Mouse (Mus musculus): ENCODE measurements around the gene Pgs1. TPM values are rescaled to one million over a fixed set of nuclear protein-coding genes. Genes with fewer than 3 reads are reported as not detected.
A peak's percentile ranks its signal among the peaks of the same experiment; 100 is the strongest.

The Pgs1 gene
- polyA plus RNA-seq (2012; rRNA removed), result 24.6 and 31.2 TPM in 2 replicates

DNA sequence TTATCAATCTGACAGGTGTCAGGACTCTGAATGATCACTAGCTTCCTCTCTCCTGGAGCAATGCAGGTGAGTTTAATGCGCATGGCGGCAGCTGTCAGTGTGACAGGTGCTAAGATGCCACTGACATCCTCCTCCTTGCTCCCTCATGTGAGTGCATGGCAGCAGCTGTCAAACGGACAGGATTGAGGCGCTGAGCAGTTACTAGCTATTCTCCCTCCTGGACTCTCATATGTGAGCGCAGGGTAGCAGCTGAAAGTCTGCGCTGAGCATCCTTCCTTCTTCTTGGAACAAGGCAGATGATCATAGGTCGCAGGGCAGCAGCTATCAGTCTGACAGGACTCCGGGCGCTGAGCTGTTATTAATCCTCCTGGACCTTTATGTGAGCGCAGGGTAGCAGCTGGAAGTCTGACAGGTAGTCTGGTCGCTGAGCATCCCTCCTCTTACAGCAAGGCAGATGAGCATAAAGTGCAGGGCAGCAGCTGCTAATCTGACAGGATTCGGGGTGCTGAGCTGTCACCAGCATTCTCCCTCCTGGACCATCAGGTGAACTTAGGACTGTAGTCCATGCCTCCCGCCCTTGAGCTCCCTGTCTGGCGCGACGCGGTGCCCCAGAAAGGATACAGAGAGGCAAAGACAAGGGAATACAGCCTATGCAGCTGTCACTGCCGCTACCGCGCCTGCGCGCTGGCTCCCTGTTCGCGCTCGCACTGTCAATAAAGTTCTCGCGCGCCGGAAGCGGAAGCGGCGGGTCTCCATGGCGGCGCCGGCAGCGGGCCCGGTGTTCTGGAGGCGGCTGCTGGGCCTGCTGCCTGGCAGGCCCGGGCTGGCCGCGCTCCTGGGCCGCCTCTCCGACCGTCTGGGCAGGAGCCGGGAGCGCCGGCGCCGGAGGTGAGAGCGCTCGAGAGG lies at the start of gene Pgs1:
Gene Pgs1, plus strand, starts transcription at position 167 of the 906 bp plus-strand sequence.
- DNase-seq (ENCODE audit: low spot score), result peak; percentile 84

DNA sequence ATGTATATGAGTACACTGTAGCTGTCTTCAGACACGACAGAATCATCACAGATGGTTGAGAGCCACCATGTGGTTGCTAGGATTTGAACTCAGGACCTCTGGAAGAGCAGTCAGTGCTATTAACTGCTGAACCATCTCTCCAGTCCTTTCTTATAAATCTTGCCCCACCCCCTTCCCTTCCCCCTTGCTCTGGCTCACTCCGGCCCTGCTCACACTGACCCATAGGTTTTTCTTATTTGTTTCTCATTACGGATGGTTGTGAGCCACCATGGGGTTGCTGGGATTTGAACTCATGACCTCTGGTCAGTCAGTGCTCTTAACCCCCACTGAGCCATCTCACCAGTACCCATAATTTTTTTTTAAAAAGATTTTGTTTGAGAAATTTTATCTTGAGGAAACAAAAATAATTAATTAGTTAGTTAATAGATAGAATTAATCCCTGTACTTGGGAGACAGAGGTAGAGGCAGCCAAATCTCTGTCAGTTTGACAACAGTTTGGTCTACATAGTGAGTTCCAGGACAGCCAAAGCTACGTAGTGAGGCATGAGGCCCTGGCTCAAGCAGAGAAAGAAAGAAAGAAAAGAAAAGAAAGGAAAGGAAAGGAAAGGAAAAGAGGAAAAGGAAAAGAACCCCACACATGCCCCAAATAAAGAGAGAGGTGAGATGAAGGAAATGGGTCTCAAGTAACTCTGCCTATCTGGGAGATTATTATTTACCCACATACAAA lies 46.9 kb upstream of the Pgs1 start:
- DNase-seq (ENCODE audit: low spot score), result no peak

DNA sequence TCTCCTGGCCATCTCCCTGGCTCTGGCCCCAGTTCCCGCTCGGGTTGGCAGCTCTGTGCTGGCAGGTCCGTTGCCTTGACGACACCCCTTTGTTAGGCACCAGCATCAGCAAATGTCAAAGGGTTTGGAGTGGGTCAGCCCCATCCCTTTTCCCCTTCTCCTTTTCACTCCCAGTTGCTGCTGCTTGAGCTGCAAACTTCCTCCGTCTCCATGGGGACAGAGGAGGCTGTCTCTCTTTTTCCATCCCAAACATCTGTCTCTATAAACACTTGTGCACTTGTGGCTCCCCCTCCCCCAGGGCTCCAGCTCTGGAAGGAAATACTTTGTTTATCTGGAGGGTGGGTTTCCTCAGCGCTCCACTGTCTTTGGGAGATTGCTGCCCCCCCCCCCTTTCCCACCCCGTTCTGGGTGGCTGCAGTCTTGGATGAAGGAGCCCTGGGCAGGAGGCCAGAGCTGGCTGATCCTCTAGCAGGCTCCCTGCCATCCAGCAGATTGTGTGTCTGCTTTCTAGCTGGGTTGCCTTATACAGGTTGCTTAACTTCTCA lies 46.3 kb upstream of the Pgs1 start:
- no peak for DNase-seq (ENCODE audit: low spot score)

DNA sequence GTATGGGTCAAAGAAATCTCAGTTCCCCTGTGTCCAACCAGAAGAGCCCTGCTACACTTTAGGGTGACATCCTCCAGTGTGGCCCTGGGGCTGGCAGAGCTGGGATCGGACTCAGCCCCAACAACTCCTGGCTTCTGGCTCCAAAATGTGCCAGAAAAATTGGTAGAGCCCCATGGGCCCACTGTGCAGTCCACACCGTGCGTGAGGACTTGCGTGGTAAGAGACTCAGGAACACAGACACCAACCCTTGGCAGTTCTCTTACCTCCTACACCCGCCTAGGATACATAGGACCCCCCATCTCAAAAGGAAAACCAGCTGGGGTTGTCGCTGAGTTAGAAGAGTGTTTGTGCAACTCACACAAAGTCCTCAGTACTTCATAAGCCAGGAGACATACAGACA lies 45.2 kb upstream of the Pgs1 start:
- DNase-seq (ENCODE audit: low spot score), result no peak

DNA sequence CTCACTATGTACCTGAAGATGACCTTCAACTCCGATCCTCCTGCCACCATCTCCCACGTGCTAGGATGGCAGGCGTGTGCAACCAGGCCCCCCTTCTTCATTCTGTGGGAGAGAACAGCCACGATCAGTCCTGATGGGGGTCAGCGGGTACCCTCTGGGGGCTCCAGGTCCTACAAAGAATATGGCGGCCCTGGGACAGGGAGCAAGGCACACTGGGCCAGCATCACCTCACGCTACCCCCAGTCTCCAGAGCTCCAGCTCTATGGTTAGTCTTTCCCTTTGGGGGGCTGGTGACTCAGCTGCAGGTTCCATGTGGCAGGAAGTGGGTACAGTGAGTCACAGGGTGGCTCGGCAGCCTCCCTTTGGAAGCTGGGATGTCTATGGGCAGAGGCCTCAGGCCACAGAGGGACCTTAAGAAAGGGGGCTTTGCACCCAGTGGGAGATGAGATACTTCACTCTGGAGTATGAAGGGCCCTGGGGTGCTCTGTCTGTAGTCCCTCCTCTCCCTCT lies 44.7 kb upstream of the Pgs1 start:
- DNase-seq (ENCODE audit: low spot score), result no peak

DNA sequence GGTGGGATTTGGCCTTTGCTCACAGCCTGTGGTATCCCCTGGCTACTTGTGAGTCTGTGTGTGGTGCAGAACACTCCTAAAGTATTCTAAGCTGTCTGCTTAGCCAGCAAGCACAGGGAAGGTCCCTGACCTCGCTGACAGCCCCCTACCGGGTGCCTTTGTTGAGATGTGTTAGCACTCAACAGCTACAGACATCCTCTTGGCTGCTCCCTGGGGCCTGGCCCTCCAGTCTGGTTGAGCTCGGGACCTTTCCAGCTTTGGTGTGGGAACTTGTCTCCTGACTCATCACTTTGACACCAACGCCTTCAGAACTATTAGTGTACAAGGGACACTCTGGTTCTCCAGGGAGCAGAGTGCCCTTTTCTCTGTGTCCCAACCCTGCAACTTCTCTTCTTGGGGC lies 44.2 kb upstream of the Pgs1 start:
- DNase-seq (ENCODE audit: low spot score), result no peak

DNA sequence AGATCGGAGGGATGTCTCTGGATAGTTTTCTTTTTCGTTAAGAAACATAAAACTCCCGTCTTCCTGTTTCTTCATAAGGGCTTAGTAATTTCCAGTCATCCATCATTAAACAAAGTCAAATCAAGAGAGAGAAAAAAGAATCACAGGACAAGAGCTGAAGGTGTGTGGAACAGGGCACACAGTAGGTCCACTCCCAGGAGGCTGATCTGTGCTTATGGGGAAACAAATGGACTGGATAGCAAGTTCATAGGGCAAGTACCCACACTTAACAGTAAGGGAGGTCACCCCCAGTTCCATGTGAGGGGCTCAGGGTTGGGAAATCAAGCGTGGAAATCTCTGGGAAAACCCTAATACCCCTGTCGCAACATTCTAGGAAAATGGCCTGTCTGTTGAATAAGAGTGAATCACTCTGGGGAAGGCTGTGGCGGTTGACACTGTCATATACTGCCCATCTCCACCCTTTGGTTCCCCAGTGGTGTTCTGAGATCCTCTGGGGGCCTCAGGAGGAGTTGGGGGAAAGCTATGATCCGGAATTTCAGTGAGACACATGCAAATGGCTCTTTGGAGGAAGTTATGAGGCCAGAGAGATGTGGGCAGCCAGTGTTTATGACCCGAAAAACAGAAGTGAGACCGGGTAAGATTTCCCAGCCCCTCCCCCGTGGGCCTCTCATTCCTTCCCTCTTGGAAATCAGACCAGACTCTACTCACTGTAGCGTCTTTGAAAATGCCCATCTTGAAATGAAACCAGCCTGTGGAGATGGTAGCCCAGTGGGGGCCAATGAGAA lies 39.7 kb upstream of the Pgs1 start:
- DNase-seq (ENCODE audit: low spot score), result no peak

DNA sequence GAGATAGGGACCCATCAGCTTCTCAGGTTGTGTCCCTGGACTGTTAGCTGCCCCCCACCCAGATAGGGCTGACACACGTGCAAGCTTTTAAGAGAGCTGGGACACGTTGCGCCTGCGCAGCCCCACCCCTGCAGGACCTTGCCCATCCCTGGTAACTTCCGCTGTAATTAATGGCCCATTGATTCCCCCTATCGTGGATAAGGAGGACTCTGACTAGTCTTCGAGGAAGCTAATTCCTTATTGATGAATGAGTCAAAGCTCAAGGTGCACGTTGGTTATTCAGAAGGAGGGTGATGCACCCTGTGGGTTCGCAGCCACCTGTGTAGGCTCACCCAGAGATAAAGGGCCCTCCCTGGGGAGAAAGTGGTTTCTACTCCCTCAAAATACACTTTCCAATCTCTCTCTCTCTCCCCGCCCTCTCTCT lies 39.1 kb upstream of the Pgs1 start:
- DNase-seq (ENCODE audit: low spot score), result no peak

DNA sequence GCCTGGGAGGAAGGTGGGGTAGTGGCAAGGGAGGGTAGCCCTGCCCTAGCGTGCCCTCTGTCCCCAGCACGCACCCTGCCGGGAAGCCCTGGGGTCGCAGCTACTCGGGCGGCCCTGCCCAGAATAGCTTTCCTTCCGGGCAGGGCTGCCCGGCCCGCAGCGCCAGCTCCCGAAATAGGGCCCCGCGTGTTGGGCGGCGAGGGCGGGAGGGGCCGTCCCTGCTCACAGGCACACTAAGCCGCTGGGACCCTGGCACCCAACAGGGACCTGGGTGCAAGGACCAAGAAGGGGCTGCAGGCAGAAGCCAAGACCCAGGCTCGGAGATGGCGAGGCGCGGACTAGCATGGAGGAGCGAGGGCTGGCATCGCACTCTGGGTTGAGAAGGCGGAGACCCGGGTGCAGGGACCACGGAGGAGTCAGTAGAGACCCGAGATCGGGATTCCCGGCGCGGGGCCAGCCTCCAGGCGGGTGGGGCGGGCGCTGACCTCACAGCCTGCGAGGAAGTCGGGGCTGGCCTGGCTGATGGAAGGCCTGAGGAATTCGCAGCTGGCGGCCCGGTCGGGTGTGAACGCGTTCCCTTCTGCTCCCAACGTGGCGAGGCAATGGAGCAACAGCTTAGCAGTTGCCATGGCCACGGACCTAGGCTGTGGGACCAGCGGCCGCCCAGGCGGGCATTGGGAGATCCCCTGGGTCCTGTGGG lies 36.5 kb upstream of the Pgs1 start:
- DNase-seq (ENCODE audit: low spot score), result peak; percentile 70

DNA sequence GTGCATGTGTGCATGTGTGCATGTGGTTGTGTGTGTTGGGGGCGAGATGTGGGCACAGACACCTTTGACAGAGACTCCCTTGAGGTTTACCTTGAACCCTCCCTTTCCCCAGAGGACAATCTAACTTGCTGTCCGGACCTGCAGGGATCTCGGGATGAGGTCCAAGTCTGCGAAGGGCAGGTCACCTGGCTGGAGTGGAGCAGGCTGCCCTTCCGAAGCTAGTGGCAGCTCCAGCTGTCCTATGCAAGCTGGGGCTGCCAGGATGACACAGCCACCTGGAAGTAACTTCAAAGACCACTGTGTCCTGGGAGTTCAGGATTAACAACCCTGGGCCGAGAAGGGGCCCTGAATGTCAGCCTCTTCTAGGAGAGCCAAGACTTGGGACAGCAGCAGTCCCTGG lies 34.7 kb upstream of the Pgs1 start:
- no peak for DNase-seq (ENCODE audit: low spot score)

DNA sequence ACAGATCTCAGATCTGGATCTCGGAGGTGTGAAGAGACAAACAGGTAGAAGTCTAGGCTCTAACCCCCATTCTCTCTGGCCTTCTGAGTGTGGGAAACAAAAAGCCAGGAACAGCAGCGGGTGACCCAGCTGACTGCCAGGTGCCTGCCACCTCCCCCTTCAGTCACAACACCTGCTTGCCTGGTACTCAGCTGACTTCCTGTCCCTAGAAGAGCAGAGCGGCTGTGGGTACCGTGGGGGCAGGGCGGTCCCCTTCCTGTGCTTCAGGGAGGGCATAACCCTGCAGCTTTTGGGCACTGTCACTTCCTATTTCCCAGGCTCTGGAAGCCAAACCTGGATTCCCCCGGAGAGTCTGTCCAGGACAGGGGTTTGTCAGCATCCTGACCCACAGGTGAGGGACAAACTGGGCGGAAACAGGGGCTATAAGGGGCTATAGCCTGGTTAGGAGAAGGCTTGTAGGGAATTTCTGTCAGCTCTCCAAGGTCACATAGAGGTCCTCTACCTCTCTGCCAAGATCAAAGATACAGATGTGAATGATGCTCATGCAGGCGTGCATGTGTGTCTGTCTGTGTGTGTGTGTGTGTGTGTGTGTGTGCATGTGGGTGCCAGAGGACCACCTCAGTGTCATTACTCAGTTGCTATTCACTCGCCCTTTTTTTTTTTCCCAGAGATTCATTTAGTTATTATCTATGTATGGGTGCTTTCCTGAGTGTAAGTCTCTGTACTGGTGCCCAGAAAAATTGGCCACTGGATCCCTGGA lies 33.7 kb upstream of the Pgs1 start:
- DNase-seq (ENCODE audit: low spot score), result no peak

DNA sequence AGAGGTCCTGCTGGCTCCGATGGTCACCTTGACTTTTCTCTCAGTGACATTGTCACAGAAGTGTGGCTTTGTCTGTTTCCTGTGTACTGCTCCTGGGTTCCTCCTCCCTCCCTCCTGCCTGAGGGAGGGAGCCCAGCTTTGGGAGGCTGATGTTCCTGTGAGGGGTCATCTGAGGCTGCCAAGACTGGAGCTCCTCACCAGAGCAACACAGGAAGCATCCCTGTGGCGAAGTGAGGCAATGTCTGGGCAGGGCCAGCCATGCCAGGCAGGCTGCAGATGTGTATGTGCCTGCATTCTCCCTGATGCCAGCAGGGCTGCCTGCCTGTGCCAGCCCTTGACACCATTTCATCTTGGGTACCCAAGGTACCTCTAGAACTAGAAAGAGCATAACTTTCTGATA lies 32.0 kb upstream of the Pgs1 start:
- DNase-seq (ENCODE audit: low spot score), result no peak

DNA sequence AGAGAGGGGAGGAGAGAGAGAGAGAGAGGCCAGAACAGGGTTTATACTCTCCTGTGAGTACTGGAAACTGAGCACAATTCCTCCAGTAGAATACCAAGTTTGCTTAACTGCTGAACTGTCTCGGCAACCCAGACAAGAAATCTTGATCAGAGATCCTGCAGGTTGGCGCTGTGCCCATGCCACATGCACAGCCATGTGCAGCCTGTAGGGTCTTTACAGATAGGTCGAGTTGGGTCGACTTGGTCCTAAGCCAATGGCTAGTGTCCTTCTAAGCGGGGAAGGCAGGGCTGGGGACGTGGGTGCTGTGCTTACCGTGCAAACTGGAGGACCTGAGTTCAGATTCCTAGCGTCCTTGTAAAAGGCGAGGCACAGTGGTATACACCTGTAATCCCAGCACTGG lies 31.3 kb upstream of the Pgs1 start:
- no peak for DNase-seq (ENCODE audit: low spot score)

DNA sequence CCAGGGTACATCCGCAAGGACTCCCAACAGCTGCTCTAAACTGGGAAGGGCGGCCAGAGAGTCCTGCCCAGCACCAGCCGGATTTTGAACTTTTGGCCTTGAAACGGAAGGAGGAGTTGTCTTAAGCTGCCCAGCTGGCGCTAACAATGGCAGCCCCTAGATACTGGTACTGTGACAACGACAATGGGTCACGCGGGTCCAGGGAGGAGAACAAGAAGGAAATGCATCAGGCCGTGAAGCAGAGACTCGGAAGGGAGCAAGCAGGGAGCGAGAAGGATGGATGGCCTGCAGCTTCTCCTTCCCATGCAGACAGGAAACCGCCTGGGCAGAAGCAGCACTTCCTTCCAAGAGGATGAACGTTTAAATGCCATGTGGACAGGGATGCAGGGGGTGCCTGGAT lies 30.5 kb upstream of the Pgs1 start:
- DNase-seq (ENCODE audit: low spot score), result no peak

DNA sequence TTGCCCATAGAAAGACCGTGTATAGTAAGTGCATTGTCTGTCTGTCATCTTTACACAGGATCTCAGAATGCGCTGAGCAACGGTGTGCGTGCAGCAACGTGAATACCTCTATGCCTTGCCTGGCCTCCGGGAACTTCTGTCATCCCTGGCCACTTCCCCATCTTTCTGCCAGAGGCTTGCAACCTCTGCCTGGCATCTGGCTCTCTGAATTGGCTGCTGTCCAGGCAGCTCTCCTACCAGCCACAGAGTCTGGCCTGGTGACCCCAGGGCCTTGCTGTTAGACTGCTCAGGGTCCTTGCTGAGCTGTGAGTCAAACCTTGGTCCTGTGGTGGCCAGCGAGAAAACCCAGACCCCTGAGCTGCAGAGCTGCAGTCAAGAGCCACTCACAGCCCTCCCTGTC lies 27.9 kb upstream of the Pgs1 start:
- no peak for DNase-seq (ENCODE audit: low spot score)

DNA sequence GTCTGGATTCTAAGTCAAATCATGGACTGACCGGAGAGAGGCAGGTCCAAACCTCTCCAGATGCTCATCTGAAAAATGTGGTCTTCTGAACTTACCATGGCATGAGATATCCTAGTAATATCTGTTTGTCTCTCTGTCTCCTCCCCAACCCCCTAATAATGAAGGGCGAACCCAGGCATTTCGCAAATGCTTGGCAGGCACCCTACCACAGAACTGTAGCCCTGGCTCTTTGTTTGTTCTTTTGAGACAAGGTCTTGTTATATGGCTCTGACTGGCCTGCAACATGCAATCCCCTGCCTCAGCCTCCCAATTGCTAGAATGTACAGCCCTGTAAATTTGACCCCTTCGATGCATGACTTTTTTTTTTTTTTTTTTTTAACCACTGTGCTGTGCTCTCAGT lies 26.9 kb upstream of the Pgs1 start:
- DNase-seq (ENCODE audit: low spot score), result no peak

DNA sequence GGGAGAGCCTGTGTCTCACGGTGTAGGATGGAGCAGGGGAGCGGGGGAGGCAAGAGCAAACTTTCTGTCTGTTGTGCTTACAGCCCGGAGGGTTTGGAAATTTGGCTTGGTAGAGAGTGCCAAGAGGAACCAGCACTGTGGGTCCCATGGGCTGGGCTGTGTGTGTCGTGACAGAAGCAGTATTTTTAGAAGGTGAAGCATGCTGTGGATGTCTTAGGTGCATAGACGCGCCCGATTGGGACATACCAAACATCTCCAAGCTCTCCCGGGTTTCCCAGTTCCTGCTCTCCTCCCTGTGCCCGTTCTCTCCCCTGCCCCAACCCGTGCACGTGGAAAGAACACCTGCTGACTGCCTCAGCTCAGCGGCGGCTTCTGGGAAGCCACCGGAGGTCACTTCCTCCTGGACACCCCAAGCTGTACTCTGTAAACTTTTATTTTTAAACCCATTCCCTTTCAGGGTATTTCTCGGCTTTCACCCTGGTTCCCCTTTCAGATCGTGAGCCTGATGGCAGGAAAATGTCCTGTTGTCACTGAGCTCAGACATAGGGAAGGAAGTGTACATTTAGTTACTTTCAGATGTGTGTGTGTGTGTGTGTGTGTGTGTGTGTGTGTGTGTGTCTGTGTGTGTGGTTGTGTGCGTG lies 26.2 kb upstream of the Pgs1 start:
- DNase-seq (ENCODE audit: low spot score), result no peak

DNA sequence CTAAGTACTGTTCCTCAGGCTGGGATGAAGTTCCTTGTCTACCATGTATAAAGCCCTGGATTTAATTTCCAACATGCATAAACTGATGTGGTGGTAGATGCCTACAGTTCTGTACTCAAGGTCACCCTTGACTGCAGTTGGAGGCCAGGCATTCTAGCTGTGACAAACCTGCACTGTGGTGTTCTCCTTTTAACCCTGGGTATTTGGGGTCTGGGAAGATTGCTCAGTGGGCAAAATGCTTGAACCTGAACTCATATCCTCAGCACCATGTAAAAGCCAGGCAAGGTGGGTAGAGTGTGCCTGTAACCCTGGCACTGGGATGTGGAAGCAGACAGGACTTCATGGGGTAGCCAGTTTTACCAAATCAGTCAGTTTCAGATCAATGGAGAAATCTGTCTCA lies 25.5 kb upstream of the Pgs1 start:
- DNase-seq (ENCODE audit: low spot score), result no peak

DNA sequence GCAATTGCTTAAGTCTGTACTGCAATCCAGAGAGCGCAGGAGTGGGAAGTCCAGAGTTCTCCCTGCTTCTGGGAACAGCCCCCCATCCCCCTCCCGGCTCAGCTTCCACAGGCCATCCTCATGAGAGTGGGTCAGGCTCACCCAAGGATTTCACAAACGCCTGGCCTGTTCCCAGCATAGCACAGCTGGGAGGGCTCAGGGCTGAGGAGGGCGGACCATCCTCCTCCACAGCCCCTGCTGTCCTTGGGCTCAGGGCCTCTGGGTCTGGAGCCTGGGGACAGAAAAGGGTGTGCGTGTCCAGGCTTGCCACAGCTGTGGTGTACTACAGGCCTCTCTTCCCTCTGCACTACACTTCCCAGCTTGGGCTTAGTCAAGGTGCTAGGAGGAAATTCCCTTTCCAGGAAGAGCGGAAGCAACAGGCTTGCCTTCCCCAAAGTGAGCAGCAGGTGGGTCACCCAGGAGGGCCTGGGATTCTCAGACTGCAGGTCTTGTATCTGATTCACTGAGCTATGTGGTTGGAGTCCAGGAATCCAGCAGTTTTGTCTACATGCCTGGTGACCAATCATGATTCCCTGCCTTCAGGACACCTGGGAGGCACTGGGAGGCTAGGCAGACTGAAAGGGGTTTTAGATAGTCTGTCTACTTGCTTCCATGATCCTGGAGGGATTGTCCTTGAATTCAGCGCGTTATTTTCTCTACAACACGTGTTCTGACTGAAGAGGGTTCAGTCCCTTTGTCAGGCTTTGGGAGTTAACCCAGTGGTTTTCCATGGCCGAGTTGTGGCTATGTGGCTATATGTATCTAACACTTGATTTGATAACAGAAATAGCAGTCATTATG lies 23.6 kb upstream of the Pgs1 start:
- no peak for DNase-seq (ENCODE audit: low spot score)

All from urinary bladder, adult 2 months (tissue).